Mouse (Mus musculus): ENCODE measurements at regions not wholly inside any gene's neighbourhood (a gene's known extent, or its start where the extent isn't known, plus 50 kb on each side); places are given as distances from the start of the nearest gene placed in this dataset.

- no peak for TF ChIP-seq CTCF (IDR thresholded peaks at IDR 0.05)
- intact Hi-C loops (cut with DNase I), result no loop called here
- H3K4me3 ChIP-seq, result no peak overlapping the region
- no peak overlapping the region for H3K27ac ChIP-seq
- DNase-seq (ENCODE audit: extremely low spot score in 1 of 2, low spot score in 2 of 2), result no peak
Observed at GRCm38 (mm10) chr14:106190721-106191120, 84.7 kb downstream of the Trim52 start.

DNA sequence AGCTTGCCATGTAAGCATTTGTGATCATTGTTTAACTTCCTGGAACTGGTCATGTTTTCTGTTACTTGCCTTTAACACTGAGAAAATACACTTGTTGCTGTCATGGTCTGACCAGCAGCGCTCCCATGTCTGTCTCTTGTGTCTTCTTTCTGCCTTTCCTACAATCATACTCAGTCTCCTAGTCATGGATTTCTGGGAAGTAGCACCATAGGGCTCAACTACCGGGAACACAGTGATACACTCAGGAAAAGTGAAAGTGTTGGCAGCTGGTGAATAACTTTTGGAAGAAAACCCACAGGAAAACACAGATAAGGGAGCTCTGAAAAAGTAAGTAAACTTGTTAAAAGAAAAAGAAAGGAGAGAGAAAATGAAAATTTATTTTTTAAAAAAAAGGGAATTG lies 87.6 kb downstream of the Trim52 start:
- intact Hi-C loops (cut with DNase I), result no loop called here
- no peak overlapping the region for H3K4me3 ChIP-seq
- no peak for TF ChIP-seq CTCF (IDR thresholded peaks at IDR 0.05)
- H3K27ac ChIP-seq, result no peak overlapping the region
- DNase-seq (ENCODE audit: extremely low spot score in 1 of 2, low spot score in 2 of 2), result no peak

DNA sequence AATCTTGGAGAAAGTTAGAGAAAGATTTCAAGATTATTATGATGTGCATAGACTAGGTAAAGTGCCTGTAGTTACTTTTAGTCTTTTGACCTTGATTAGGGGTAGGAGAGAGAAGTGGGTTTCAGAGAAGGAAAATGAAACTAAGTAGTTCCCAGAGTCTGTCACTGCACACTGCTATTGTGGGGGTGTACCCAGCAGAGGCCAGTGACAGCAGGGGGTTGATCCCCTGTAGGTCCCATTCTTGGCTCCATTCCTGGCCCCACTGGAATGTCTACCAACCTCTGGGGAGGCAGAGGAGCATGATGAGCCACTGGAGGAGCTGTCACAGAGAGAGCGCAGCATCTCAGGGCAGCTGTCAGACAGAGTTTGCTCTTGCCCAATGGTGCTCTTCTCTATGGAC lies 88.1 kb downstream of the Trim52 start:
- no peak for DNase-seq (ENCODE audit: extremely low spot score in 1 of 2, low spot score in 2 of 2)
- Histone ChIP-seq H3K4me3 (no peak overlapping the region), H3K27ac (no peak overlapping the region)
- intact Hi-C loops (cut with DNase I), result no loop called here
- TF ChIP-seq CTCF (IDR thresholded peaks at IDR 0.05), result no peak

DNA sequence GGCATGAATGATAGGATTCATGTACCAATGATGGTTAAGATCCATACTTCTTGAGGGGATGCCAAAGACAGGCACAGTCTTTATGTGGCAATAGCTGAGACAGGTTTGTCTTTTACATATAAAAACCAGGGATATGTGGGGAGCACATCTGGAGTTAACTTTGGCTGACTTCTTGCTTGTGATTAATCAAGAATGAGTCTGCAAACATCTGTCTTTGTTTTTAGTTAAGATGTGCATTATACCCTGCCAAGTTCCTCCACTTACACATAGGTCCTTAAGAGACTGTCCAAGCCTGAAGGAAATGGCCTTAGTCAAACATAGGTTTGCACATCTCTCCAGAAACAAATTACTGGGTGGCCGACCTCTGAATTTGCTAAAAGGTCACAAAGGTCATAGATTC lies 91.8 kb downstream of the Trim52 start:
- H3K4me3 ChIP-seq, result no peak overlapping the region
- intact Hi-C loops (cut with DNase I), result no loop called here
- no peak for DNase-seq (ENCODE audit: extremely low spot score in 1 of 2, low spot score in 2 of 2)
- no peak overlapping the region for H3K27ac ChIP-seq
- no peak for TF ChIP-seq CTCF (IDR thresholded peaks at IDR 0.05)

DNA sequence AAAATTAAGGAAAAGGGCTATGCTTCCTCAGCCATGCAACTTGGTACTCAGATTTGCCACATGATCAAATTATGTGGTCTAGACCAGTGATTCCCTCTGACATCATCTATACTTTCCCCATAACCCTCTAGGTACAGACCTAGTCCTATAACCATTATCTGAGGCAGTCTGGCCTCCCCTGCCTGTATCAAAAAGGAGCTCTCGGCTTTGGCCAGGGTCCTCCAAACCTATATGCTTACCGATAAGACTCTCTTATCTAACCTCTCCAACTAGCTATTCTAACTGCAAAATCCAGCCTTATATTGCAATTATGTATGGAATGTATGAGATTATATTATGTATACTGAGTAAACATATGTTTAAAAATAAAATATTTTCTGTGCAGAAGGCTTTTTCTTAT lies 93.1 kb downstream of the Trim52 start:
- Histone ChIP-seq H3K4me3 (no peak overlapping the region), H3K27ac (no peak overlapping the region)
- no peak for TF ChIP-seq CTCF (IDR thresholded peaks at IDR 0.05)
- intact Hi-C loops (cut with DNase I), result no loop called here
- no peak for DNase-seq (ENCODE audit: extremely low spot score in 1 of 2, low spot score in 2 of 2)

GRCm38 (mm10) chr14:106199536-106200319 lies 93.7 kb downstream of the Trim52 start:
- intact Hi-C loops (cut with DNase I), result no loop called here
- no peak overlapping the region for H3K27ac ChIP-seq
- H3K4me3 ChIP-seq, result no peak overlapping the region
- TF ChIP-seq CTCF (IDR thresholded peaks at IDR 0.05), result no peak
- no peak for DNase-seq (ENCODE audit: extremely low spot score in 1 of 2, low spot score in 2 of 2)

DNA sequence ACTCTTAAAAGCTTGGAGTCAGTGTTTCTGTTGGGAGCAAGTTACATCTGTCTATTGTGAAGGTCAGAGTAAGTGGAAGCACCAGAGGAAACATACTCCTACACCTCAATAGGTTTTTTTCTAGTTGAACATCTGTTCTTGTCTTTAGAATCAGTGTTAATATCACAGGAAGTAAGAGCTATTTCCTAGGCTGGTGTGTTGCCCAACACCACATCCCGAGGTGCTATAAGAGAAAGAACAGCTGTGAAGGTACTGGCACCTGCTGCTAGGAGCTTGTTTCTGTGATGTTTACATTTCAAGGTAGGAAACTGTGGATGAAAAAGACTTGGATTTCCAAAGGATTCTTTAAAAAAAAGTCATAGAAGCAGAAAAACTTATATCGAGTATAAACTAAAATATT lies 105.1 kb downstream of the Trim52 start:
- no peak overlapping the region for H3K27ac ChIP-seq
- no peak overlapping the region for H3K4me3 ChIP-seq
- no peak for TF ChIP-seq CTCF (IDR thresholded peaks at IDR 0.05)
- intact Hi-C loops (cut with DNase I), result no loop called here
- no peak for DNase-seq (ENCODE audit: extremely low spot score in 1 of 2, low spot score in 2 of 2)

DNA sequence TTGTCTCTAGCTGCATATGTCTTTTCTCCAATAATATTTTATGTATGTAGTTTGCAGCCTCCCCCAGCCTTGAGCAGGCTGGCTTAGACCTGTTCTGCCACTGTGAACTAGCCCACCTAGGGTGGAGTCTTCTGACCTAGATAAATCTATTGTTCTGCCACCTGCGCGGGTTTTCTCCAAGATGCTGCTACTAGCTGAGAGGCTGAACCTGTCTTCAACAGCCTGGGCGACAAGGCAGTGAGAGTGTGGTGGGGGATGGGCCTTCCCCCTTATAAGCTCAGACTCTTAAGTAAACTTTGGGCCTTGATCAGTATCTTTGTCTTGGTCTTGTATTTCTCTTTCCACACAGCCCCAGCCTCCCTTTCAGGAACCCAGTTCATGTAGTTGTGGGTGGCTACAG lies 111.7 kb downstream of the Trim52 start:
- intact Hi-C loops (cut with DNase I), result no loop called here
- no peak for DNase-seq (ENCODE audit: extremely low spot score in 1 of 2, low spot score in 2 of 2)
- no peak overlapping the region for H3K4me3 ChIP-seq
- H3K27ac ChIP-seq, result no peak overlapping the region
- no peak for TF ChIP-seq CTCF (IDR thresholded peaks at IDR 0.05)

DNA sequence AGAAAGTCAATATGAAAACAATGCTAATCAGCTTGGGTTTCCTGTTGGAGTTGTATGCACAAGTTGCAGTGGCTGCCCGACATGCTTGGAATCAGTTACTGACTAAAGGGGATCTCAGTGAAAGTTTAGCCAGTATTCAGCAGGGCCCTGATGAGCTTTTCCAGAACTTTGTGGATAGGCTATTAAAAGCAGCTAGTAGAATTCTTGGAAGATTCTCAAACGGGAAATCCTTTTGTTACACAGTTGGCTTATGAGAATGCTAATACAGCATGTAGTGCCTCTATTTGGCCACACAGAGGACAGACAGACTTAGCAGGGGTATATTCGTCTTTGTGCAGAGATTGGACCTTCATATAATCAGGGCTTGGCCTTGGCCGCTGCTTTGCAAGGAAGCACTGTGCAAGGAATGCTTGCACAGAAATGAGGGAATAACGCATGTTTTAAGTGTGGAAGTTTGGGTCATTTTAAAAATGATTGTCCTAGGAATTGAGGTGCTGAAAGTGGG lies 113.3 kb downstream of the Trim52 start:
- Histone ChIP-seq H3K27ac (no peak overlapping the region), H3K4me3 (no peak overlapping the region)
- no peak for DNase-seq (ENCODE audit: extremely low spot score in 1 of 2, low spot score in 2 of 2)
- intact Hi-C loops (cut with DNase I), result no loop called here
- no peak for TF ChIP-seq CTCF (IDR thresholded peaks at IDR 0.05)

DNA sequence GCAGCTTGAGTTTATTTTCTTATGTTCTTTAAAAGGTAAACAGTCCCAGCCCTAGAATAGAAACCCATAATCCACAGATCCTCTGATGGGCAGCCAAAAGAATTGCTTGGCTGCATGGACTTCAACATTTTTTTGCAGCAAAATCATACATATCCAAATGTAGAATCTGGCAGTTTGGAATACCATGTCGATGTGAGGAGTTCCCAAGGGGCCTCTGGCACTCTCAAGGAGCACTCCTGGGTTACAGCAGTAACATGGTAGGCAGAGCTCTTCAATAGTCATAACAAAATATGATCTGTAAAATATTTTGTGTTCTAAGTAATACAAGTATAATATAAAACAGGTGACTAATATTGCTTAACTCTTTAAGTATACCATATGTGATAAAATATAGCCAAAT lies 119.4 kb downstream of the Trim52 start:
- DNase-seq (ENCODE audit: extremely low spot score in 1 of 2, low spot score in 2 of 2), result no peak
- TF ChIP-seq CTCF (IDR thresholded peaks at IDR 0.05), result no peak
- H3K4me3 ChIP-seq, result no peak overlapping the region
- no peak overlapping the region for H3K27ac ChIP-seq
- intact Hi-C loops (cut with DNase I), result no loop called here

- no peak for DNase-seq (ENCODE audit: extremely low spot score in 1 of 2, low spot score in 2 of 2)
- intact Hi-C loops (cut with DNase I), result no loop called here
- no peak for TF ChIP-seq CTCF (IDR thresholded peaks at IDR 0.05)
- no peak overlapping the region for H3K27ac ChIP-seq
- H3K4me3 ChIP-seq, result no peak overlapping the region
Observed at GRCm38 (mm10) chr14:106241721-106242405, 135.9 kb downstream of the Trim52 start.

DNA sequence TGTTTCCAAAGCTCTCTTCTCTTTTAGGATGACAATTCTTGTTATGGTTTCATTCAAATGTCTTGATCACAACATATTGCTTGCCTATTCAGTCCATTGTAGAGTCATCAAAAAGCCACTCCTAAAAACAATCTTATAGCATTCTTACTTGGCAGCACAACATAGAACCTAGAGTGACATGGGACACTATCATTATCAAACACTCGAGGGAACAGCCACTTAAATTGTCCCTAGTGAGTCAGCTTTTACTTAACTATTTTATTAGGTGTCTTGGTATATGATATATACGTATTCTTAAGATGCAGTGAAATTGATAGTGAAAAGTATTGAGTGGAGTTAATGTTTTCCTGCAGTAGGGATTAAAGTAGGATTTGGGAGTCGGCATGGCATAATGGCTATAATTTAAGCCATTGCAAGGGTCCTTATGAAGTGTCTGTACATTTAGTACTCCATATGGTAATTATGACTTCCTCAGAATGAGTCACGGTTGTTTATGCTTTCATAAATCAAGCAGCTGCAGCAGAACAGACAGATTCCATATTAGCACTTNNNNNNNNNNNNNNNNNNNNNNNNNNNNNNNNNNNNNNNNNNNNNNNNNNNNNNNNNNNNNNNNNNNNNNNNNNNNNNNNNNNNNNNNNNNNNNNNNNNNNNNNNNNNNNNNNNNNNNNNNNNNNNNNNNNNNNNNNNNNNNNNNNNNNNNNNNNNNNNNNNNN lies 153.6 kb downstream of the Trim52 start:
- intact Hi-C loops (cut with DNase I), result no loop called here
- no peak for TF ChIP-seq CTCF (IDR thresholded peaks at IDR 0.05)
- H3K4me3 ChIP-seq, result no peak overlapping the region
- no peak overlapping the region for H3K27ac ChIP-seq
- no peak for DNase-seq (ENCODE audit: extremely low spot score in 1 of 2, low spot score in 2 of 2)

Measured in left cerebral cortex, adult 2 months (tissue).